Mouse (Mus musculus) lung, adult 2 months (tissue): ENCODE measurements around the gene Marco.

Experiments
- CTCF ChIP-seq: fragments of 200-500 bp; IDR thresholded peaks from 2 replicates; pipeline ENCODE4 v1.5.1; 2011; ENCODE audit warnings: mild to moderate bottlenecking, low read length, control low read depth; ENCODE audit not compliant: insufficient read depth
- POLR2A ChIP-seq: fragments of 200-500 bp; IDR thresholded peaks from 2 replicates; pipeline ENCODE4 v1.6.1; 2011; ENCODE audit warnings: low read depth, mild to moderate bottlenecking, control low read depth, low read length, borderline replicate concordance; ENCODE audit errors: extremely low read depth

GRCm38 (mm10) chr1:120517618-120518017, 12.8 kb upstream of the Marco start:
- TF ChIP-seq CTCF (no peak), POLR2A (no peak)
